Mouse (Mus musculus) CH12.LX (cell line): Measurements from ENCODE around the gene Ap5b1. TPM values are rescaled to one million over a fixed set of nuclear protein-coding genes. Genes with fewer than 3 reads are reported as not detected.

Experiments used
- DNase-seq: peaks from one replicate; pipeline ENCODE4 v3.0.0-alpha.2; 2013; ENCODE audit errors: extremely low read depth
- H3K27ac ChIP-seq: 2 replicates; pipeline ENCODE4 v1.5.1; 2012; ENCODE audit warnings: low read depth, mild to moderate bottlenecking, control low read depth, moderate library complexity; ENCODE audit not compliant: insufficient read depth
- H3K27me3 ChIP-seq: replicated peaks from 2 replicates; pipeline ENCODE3; 2012; ENCODE audit warnings: inconsistent platforms
- H3K36me3 ChIP-seq, 2 experiments: replicated peaks in 1 of 2; 2 replicates each; pipeline versions ENCODE3 to v1.6.1; 2012; ENCODE audit warnings: inconsistent platforms in 1 of 2, low read length in 1 of 2, mild to moderate bottlenecking in 1 of 2, mixed read lengths in 1 of 2, moderate library complexity in 1 of 2; ENCODE audit not compliant: control insufficient read depth in 1 of 2, insufficient read depth in 1 of 2
- H3K4me1 ChIP-seq, 2 experiments: 2 replicates each; pipeline ENCODE4 v1.6.1; 2012; ENCODE audit warnings: inconsistent platforms in 1 of 2, moderate library complexity in 1 of 2; ENCODE audit not compliant: insufficient read depth in 2 of 2, control insufficient read depth in 1 of 2
- H3K4me2 ChIP-seq: 2 replicates; pipeline ENCODE4 v1.6.1; 2012; ENCODE audit warnings: low read depth, mild to moderate bottlenecking, control low read depth; ENCODE audit not compliant: poor library complexity, insufficient read depth, severe bottlenecking
- H3K4me3 ChIP-seq, 3 experiments: fragments of 150-350 bp in 1 of 3; sonication (generic) in 1 of 3; replicated peaks in 1 of 3; 2 replicates each; pipeline versions ENCODE3 to v1.5.1; 2011 to 2012; ENCODE audit warnings: low read depth in 2 of 3, low read length in 2 of 3, mild to moderate bottlenecking in 2 of 3, moderate library complexity in 2 of 3, control low read depth in 1 of 3, improper control_type of control experiment in 1 of 3, inconsistent platforms in 1 of 3, mixed read lengths in 1 of 3; ENCODE audit not compliant: poor library complexity in 1 of 3
- H3K79me2 ChIP-seq: replicated peaks from 2 replicates; pipeline ENCODE4 v1.6.1; 2012; ENCODE audit warnings: mild to moderate bottlenecking, moderate library complexity; ENCODE audit not compliant: control insufficient read depth, poor library complexity, insufficient read depth, severe bottlenecking; ENCODE audit errors: extremely low read depth
- H3K9ac ChIP-seq: 2 replicates; pipeline ENCODE4 v1.6.1; 2012; ENCODE audit warnings: low read depth, mild to moderate bottlenecking, control low read depth, moderate library complexity; ENCODE audit not compliant: insufficient read depth
- H3K9me3 ChIP-seq: replicated peaks from 2 replicates; pipeline ENCODE3; 2012; ENCODE audit warnings: low read length, inconsistent platforms, mixed read lengths
- E2F4 ChIP-seq: IDR thresholded peaks from 2 replicates; pipeline ENCODE4 v1.6.1; 2011; ENCODE audit warnings: low read depth, low read length, improper control_type of control experiment; ENCODE audit not compliant: insufficient replicate concordance
- ELF1 ChIP-seq: IDR thresholded peaks from 2 replicates; pipeline ENCODE4 v1.6.1; 2014; ENCODE audit warnings: low read depth, mild to moderate bottlenecking, inconsistent platforms, low read length, improper control_type of control experiment
- IRF4 ChIP-seq: IDR thresholded peaks from 2 replicates; pipeline ENCODE4 v1.6.1; 2014; ENCODE audit warnings: low read depth, mild to moderate bottlenecking, inconsistent platforms, low read length, improper control_type of control experiment
- MEF2A ChIP-seq: IDR thresholded peaks from 2 replicates; pipeline ENCODE4 v1.6.1; 2014; ENCODE audit warnings: low read depth, mild to moderate bottlenecking, inconsistent platforms, low read length, improper control_type of control experiment, borderline replicate concordance
- NELFE ChIP-seq: IDR thresholded peaks from 2 replicates; pipeline ENCODE4 v1.6.1; 2011; ENCODE audit warnings: low read depth, low read length, improper control_type of control experiment
- RCOR1 ChIP-seq: conservative IDR thresholded peaks from 2 replicates; pipeline ENCODE4 v1.6.1; 2012; ENCODE audit warnings: low read depth, mild to moderate bottlenecking, inconsistent platforms, low read length, improper control_type of control experiment
- TCF12 ChIP-seq: IDR thresholded peaks from 2 replicates; pipeline ENCODE4 v1.6.1; 2014; ENCODE audit warnings: low read depth, mild to moderate bottlenecking, inconsistent platforms, low read length, improper control_type of control experiment
- USF2 ChIP-seq: conservative IDR thresholded peaks from 2 replicates; pipeline ENCODE4 v1.6.1; 2011; ENCODE audit warnings: low read depth, low read length, improper control_type of control experiment
- ZKSCAN1 ChIP-seq: IDR thresholded peaks from 2 replicates; pipeline ENCODE4 v1.6.1; 2012; ENCODE audit warnings: low read depth, inconsistent platforms, low read length, improper control_type of control experiment, borderline replicate concordance
- ZMIZ1 ChIP-seq: IDR thresholded peaks from 2 replicates; pipeline ENCODE4 v1.6.1; 2012; ENCODE audit warnings: low read depth, mild to moderate bottlenecking, inconsistent platforms, low read length, improper control_type of control experiment
- ZNF384 ChIP-seq: IDR thresholded peaks from 2 replicates; pipeline ENCODE4 v1.6.1; 2012; ENCODE audit warnings: low read depth, low read length, improper control_type of control experiment, inconsistent platforms
- dilution Hi-C: fragments of 300-500 bp; cut with MboI; formaldehyde crosslinking; loops from 2 replicates; pipeline ENCODE4 v1.14.3; 2020; ENCODE audit warnings: low sequenced_read_pairs; ENCODE audit not compliant: extremely low pct_unique_long_range_greater_than_20kb, extremely low pct_ligation_motif_present
- in situ Hi-C: fragments of 300-500 bp; cut with MboI; formaldehyde crosslinking; loops from 3 replicates; pipeline ENCODE4 v1.14.3; 2019; ENCODE audit warnings: low sequenced_read_pairs, low pct_ligation_motif_present, low pct_unique_long_range_greater_than_20kb, mixed read lengths
- polyA plus RNA-seq: library from polyadenylated mRNA; unstranded; fragments of >175 nt; gene quantifications from 2 replicates; pipeline ENCODE4 v1.2.1, GENCODE M21; 2012; ENCODE audit warnings: low read depth; ENCODE audit not compliant: insufficient read length
- total RNA-seq, 2 experiments: library from RNA; depleted of rRNA; stranded (reverse); fragments of 300-350 nt in 1 of 2; fragments of >200 nt in 1 of 2; gene quantifications; 2 replicates each; pipeline ENCODE4 v1.2.3; 2012 to 2014

The Ap5b1 gene
- total and polyA plus RNA-seq, 3 experiments: 3.6 to 9.6 (median 8.5) TPM

- TF ChIP-seq ZNF384 (0 out of 2 replicates have a peak, but pooled peaks have one; percentile 33), USF2 (no peak), IRF4 (peak; percentile 44; the same call in 1 of the 2 replicates), TCF12 (no peak)
Measured at GRCm38 (mm10) chr19:5529325-5530137, 38.3 kb upstream of the Ap5b1 start (continued).

- no peak for TF ChIP-seq ZNF384
- no peak for TF ChIP-seq RCOR1
- TF ChIP-seq E2F4: no peak
- TF ChIP-seq ELF1: no peak
- TF ChIP-seq, all 38 proteins: peak for 0
- Histone ChIP-seq H3K4me1 (peaks cover 10 to 33% of the 10 kb centered on the region in 2 experiments), H3K4me3 (no peak overlapping the region), H3K4me2 (peak overlapping the region; percentile 100; the same call in 1 of the 2 replicates), H3K27ac (no peak overlapping the region), H3K9ac (no peak overlapping the region), H3K79me2 (no peaks in the 10 kb centered on the region), H3K9me3 (no peaks in the 10 kb centered on the region), H3K36me3 (no peaks in the 10 kb centered on the region), H3K27me3 (peaks cover 18% of the 10 kb centered on the region)
- no peak for DNase-seq
- dilution Hi-C loops (no loop called here), in situ Hi-C loops (no loop called here)
Measured at GRCm38 (mm10) chr19:5530138-5530524, 37.7 kb upstream of the Ap5b1 start.

GRCm38 (mm10) chr19:5532520-5532919 lies 35.3 kb upstream of the Ap5b1 start:
- in situ Hi-C loops: no loop called here
- no peak for TF ChIP-seq MEF2A
- no peaks in the 10 kb centered on the region for H3K9me3 ChIP-seq
- peaks cover 21% of the 10 kb centered on the region for H3K27me3 ChIP-seq
- dilution Hi-C loops: no loop called here
- no peak overlapping the region for H3K9ac ChIP-seq
- no peak overlapping the region for H3K4me3 ChIP-seq
- H3K4me2 ChIP-seq: no peak overlapping the region
- H3K36me3 ChIP-seq: no peaks in the 10 kb centered on the region
- H3K4me1 ChIP-seq: peaks cover 3 to 20% of the 10 kb centered on the region in 2 experiments; a peak in 3 of 4 replicates
- no peaks in the 10 kb centered on the region for H3K79me2 ChIP-seq
- DNase-seq: no peak
- no peak overlapping the region for H3K27ac ChIP-seq

DNA sequence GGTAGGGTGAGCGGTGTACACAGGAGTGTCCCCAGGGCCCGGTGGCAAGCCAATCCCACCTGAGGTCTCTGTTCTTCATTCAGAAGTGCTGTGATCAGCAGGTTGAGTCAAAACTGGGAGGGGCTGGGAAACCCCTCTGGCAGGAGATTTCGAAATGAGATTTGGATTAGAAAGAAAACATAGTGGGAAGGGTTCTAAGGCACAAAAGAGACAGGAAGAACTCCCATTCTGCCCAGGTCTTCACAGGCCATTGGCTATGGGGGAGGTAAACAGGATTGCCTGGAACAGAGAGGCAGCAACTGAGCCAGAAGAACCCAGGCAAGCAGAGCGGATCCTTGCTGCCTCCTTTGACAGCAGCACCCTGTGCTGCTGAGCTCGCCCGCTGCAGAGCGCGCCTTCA lies 29.0 kb upstream of the Ap5b1 start:
- H3K4me2 ChIP-seq: no peak overlapping the region
- TF ChIP-seq NELFE (no peak), TCF12 (no peak), ZMIZ1 (no peak), ZKSCAN1 (no peak)
- TF ChIP-seq, all 38 proteins: peak for 0
- no peaks in the 10 kb centered on the region for H3K36me3 ChIP-seq
- H3K9me3 ChIP-seq: peaks cover 2% of the 10 kb centered on the region
- no peaks in the 10 kb centered on the region for H3K79me2 ChIP-seq
- 0 out of 4 replicates have a peak, but pooled peaks cover 0 to 3% of the 10 kb centered on the region in 2 experiments for H3K4me1 ChIP-seq
- H3K27me3 ChIP-seq: peaks cover 31% of the 10 kb centered on the region
- in situ Hi-C loops: no loop called here
- H3K9ac ChIP-seq: no peak overlapping the region
- no peak overlapping the region for H3K27ac ChIP-seq
- dilution Hi-C loops: no loop called here
- no peak for DNase-seq
- H3K4me3 ChIP-seq: no peak overlapping the region
